Mouse (Mus musculus): ENCODE results near the gene Hoxa4. TPM values are rescaled to one million over a fixed set of nuclear protein-coding genes. Genes with fewer than 3 reads are reported as not detected.

The Hoxa4 gene
- polyA plus RNA-seq, 1 experiment from 2014 or later: 0.29 TPM

DNA sequence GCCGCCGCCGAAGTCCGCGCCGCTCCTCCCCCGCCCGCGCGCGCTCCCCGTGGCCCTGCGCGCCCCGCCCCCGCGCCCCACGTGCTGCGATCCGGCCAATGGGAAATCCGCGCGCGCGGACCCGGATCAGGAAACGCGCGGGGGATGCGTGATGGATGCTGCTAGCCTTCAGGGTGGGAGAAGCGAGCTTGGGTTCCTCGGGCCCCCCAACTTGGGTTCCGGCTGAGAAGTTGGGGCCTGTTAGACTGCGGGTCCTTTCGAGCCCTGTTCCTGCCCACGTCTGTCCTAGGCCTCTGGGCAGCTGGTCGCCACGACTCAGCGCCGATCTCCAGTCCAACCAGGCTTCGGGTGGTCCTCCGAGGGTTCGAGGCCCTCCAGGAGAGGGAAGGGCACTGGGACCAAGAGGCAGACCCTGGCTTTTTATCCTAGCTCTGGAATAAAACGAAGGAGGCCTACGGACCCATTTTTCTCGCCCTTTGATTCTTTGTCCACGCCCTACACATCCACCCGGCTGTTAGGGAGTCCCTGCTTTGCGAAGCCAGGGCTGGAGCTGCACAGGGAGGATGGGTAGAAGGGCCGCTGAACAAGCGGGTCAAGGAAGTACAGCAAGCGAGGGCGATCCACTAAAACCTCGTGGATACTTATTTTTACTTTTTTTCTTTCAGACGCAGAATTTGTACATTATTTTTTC, 452 bp upstream of the Hoxa4 start:
- Histone ChIP-seq H3K36me3 (no peaks in the 10 kb centered on the region), H3K9ac (no peak overlapping the region), H3K4me2 (replicated peaks) (peak overlapping the region; percentile 78), H3K9me3 (replicated peaks) (no peaks in the 10 kb centered on the region), H3K4me1 (peaks cover 13% of the 10 kb centered on the region), H3K4me3 (replicated peaks) (peak overlapping the region; percentile 47), H3K27ac (replicated peaks) (no peak overlapping the region), H3K27me3 (peaks cover 99% of the 10 kb centered on the region)
- ATAC-seq (ENCODE audit: insufficient number of reproducible peaks, low FRiP score, low TSS enrichment, low read depth): peak; percentile 65
- WGBS: 1% methylated on average over 39 of the region's 55 CpGs

DNA sequence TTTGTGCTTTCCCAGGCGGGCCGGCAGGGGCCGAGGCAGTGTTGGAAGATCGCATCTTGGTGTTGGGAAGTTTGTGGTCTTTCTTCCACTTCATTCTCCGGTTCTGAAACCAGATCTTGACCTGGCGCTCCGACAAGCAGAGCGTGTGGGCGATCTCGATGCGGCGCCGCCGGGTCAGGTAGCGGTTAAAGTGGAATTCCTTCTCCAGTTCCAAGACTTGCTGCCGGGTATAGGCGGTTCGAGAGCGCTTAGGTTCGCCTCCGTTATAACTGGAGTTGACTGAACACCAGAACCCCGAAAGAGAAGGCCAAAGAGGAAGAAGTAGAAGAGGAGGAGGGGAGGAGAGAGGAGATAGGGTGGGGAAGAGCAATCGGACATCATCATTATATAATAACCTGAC, 1.1 kb downstream of the Hoxa4 start:
- Histone ChIP-seq H3K27ac (replicated peaks) (no peak overlapping the region), H3K4me1 (peaks cover 13% of the 10 kb centered on the region), H3K4me3 (replicated peaks) (no peak overlapping the region), H3K9ac (no peak overlapping the region), H3K36me3 (no peaks in the 10 kb centered on the region), H3K27me3 (peaks cover 99% of the 10 kb centered on the region), H3K9me3 (replicated peaks) (no peaks in the 10 kb centered on the region), H3K4me2 (replicated peaks) (no peak overlapping the region)
- no peak for ATAC-seq (ENCODE audit: insufficient number of reproducible peaks, low FRiP score, low TSS enrichment, low read depth)
- WGBS: 2% methylated on average over 23 of the region's 23 CpGs

DNA sequence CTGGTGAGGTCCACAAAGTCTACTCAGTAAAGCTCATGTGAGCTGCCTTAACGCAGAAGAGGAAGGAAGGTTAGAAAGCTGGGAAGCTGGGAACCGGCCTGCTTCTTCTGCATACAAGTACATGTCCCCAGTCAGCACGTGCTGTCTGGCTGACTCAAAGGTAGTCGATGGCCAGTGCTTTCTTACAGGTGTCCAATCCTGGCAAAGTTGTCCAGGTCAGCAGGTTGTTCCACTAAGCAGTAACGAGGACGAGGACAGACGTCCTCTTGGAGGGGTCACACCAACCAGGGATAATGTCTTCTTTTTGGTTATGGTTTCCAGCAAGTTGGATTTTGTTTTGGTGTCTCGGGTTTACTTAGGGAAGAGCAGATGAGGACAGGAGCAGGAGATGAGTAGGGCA, 1.6 kb downstream of the Hoxa4 start:
- no peaks in the 10 kb centered on the region for H3K9me3 ChIP-seq (replicated peaks)
- WGBS: 8% methylated on average over 8 of the region's 8 CpGs
- peaks cover 13% of the 10 kb centered on the region for H3K4me1 ChIP-seq
- H3K27me3 ChIP-seq: peaks cover 99% of the 10 kb centered on the region
- ATAC-seq (ENCODE audit: insufficient number of reproducible peaks, low FRiP score, low TSS enrichment, low read depth): no peak
- no peak overlapping the region for H3K4me2 ChIP-seq (replicated peaks)
- H3K4me3 ChIP-seq (replicated peaks): no peak overlapping the region
- no peak overlapping the region for H3K27ac ChIP-seq (replicated peaks)
- no peaks in the 10 kb centered on the region for H3K36me3 ChIP-seq
- no peak overlapping the region for H3K9ac ChIP-seq

DNA sequence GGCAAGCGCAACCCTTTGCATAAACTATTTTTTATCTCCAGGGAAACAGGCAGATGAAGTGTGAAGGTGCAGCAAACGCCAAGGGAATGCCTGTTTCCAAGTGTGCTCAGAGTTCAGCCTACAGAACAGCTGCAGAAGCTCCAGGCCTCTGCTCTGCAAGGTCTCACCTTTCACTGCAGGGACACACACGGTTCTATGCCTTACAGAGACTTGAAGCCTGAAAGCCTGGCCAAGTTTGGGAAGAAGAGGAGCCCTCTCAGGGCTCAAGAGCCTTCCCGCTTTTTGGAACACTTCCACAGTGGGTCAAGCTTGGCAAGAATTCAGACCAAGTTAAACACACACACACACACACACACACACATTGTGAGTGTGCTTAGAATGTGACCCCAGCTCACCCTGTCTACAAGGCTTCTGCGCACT, 2.4 kb downstream of the Hoxa4 start:
- no peak for ATAC-seq (ENCODE audit: insufficient number of reproducible peaks, low FRiP score, low TSS enrichment, low read depth)
- 10% methylated on average over 5 of the region's 5 CpGs for WGBS
- no peak overlapping the region for H3K4me3 ChIP-seq (replicated peaks)
- H3K27ac ChIP-seq (replicated peaks): no peak overlapping the region
- no peak overlapping the region for H3K9ac ChIP-seq
- H3K4me1 ChIP-seq: peaks cover 13% of the 10 kb centered on the region
- no peaks in the 10 kb centered on the region for H3K36me3 ChIP-seq
- H3K4me2 ChIP-seq (replicated peaks): no peak overlapping the region
- H3K27me3 ChIP-seq: peaks cover 99% of the 10 kb centered on the region
- H3K9me3 ChIP-seq (replicated peaks): no peaks in the 10 kb centered on the region

DNA sequence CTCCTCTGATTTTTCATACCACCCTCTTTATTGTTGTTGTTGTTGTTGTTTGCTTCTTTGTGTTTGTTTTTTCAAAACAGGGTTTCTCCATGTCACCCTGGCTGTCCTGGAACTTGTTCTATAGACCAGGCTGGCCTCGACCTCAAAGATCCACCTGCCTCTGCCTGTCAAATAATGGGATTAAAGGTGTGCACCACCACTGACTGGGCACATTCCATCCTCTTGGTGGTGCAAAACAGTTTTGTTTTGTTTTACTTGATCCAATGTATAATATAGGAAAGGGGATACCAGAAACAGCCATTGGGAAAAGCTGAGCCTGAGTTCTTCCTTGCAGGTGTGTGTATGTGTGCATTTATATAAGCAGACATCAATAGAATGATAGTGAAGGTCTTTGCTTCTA, 5.1 kb downstream of the Hoxa4 start:
- Histone ChIP-seq H3K9ac (no peak overlapping the region), H3K4me1 (peaks cover 7% of the 10 kb centered on the region), H3K9me3 (replicated peaks) (no peaks in the 10 kb centered on the region), H3K27ac (replicated peaks) (no peak overlapping the region), H3K36me3 (no peaks in the 10 kb centered on the region), H3K4me2 (replicated peaks) (no peak overlapping the region), H3K4me3 (replicated peaks) (no peak overlapping the region), H3K27me3 (peaks cover 100% of the 10 kb centered on the region)
- no peak for ATAC-seq (ENCODE audit: insufficient number of reproducible peaks, low FRiP score, low TSS enrichment, low read depth)
- WGBS: 10% methylated on average over 1 of the region's 1 CpGs

DNA sequence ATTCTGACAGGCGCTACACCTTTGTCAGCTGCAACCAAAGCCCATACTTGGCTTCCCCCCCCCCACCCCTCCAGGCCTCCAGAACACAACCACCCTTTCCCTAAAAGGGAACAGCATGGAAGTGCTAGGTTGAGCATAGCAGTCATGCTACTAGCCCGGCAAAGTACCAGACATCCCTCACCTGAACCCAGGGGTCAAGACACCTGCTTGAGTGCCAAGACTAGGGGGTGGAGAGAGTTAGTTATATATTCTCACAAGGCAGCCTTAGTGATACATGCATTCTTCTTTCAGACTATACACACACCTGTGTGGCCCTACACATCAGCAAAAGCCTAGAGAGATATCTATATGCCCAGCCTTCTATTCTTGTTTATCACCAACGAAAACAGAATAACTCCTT, 5.7 kb downstream of the Hoxa4 start:
- peaks cover 100% of the 10 kb centered on the region for H3K27me3 ChIP-seq
- ATAC-seq (ENCODE audit: insufficient number of reproducible peaks, low FRiP score, low TSS enrichment, low read depth): no peak
- H3K4me2 ChIP-seq (replicated peaks): no peak overlapping the region
- 13% methylated on average over 3 of the region's 3 CpGs for whole genome bisulfite sequencing
- no peaks in the 10 kb centered on the region for H3K36me3 ChIP-seq
- peaks cover under 1% of the 10 kb centered on the region; the same call in 1 of the 2 replicates for H3K4me1 ChIP-seq
- no peak overlapping the region for H3K4me3 ChIP-seq (replicated peaks)
- H3K9me3 ChIP-seq (replicated peaks): no peaks in the 10 kb centered on the region
- no peak overlapping the region for H3K27ac ChIP-seq (replicated peaks)
- H3K9ac ChIP-seq: no peak overlapping the region

DNA sequence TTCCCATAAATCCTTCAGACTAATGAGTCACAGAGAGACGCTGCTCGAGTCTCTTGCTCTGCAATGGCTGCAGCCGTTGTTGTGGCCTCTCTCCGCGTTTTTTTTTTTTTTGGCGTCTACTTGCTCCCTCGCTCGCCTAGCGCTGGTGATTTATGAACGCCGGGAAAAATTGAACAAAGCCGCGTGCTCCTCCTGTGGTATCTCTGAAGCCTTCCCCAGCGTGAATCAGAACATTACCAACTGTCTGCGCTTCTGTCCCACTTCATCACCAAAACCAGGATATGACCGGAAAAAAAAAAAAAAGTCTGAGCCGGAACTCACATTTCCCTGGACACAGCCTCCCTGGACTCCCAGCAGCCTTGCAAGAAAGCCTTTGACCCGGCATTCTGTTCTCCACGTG, 6.3 kb downstream of the Hoxa4 start:
- H3K27ac ChIP-seq (replicated peaks): no peak overlapping the region
- WGBS: 2% methylated on average over 19 of the region's 19 CpGs
- H3K9me3 ChIP-seq (replicated peaks): no peaks in the 10 kb centered on the region
- peaks cover 100% of the 10 kb centered on the region for H3K27me3 ChIP-seq
- H3K4me3 ChIP-seq (replicated peaks): no peak overlapping the region
- no peaks in the 10 kb centered on the region for H3K4me1 ChIP-seq
- ATAC-seq (ENCODE audit: insufficient number of reproducible peaks, low FRiP score, low TSS enrichment, low read depth): no peak
- H3K36me3 ChIP-seq: no peaks in the 10 kb centered on the region
- H3K9ac ChIP-seq: no peak overlapping the region
- H3K4me2 ChIP-seq (replicated peaks): no peak overlapping the region

DNA sequence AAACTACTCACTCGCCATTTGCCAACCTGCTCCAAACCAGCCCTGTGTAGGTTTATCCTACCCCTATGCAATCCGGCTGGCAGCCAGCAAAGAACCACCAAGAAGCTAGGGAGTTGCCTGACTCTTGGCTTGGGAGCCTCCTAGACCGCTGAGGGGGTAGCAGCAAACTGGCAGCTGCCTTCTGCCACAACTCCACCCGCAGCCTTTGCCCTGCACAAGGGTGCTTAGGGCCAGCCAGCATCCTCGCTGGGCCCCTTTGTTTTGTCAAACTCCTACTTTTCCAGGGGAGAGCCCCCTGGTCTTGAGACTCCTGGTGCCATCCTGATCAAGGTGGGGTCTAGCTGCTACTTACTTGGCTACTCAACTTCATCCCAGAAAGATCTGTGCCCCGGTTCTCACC, 6.9 kb downstream of the Hoxa4 start:
- no peak overlapping the region for H3K27ac ChIP-seq (replicated peaks)
- no peaks in the 10 kb centered on the region for H3K36me3 ChIP-seq
- no peak overlapping the region for H3K4me3 ChIP-seq (replicated peaks)
- no peak overlapping the region for H3K4me2 ChIP-seq (replicated peaks)
- H3K9ac ChIP-seq: no peak overlapping the region
- 2% methylated on average over 6 of the region's 6 CpGs for WGBS
- ATAC-seq (ENCODE audit: insufficient number of reproducible peaks, low FRiP score, low TSS enrichment, low read depth): no peak
- no peaks in the 10 kb centered on the region for H3K4me1 ChIP-seq
- no peaks in the 10 kb centered on the region for H3K9me3 ChIP-seq (replicated peaks)
- peaks cover 100% of the 10 kb centered on the region for H3K27me3 ChIP-seq

DNA sequence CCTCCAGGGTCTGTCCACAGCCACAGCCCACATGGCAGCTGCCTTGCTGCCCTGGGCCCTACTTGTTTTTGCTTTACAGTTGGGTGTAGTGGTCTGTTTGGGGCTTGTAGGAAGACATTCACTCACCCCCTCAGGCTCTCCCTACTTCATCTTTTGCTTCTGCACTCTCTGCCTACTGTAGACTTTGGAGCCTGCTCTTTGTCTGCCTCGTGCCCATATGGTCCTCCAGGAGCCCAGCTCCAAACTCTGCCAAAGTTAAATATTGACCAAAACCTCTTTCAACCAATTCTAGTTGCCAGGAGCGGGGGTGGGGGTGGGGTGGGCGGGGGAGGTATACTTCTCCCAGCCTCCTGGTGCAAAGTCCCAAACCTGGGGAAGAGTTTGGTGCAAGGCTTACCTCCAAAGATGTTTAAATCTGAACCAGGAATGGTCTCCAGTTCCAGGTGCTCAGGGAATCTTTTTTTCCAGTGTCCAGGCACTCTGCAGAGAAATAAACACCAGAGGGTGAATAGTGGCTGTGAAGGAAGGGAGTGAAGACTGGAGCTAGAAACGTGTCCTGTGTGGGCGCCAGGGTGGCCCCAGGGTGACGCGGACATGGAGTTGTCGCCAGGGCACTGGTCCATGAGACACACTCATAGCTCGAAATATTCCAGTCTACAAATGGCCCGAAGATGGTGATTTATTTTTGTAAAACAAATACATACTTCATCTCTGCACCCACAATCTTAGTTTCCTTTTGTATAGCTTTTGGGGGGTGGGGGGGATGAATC, 8.1 kb downstream of the Hoxa4 start:
- no peak for ATAC-seq (ENCODE audit: insufficient number of reproducible peaks, low FRiP score, low TSS enrichment, low read depth)
- H3K27ac ChIP-seq (replicated peaks): no peak overlapping the region
- H3K4me1 ChIP-seq: no peaks in the 10 kb centered on the region
- H3K36me3 ChIP-seq: no peaks in the 10 kb centered on the region
- WGBS: 9% methylated on average over 10 of the region's 10 CpGs
- H3K9me3 ChIP-seq (replicated peaks): no peaks in the 10 kb centered on the region
- H3K27me3 ChIP-seq: peaks cover 100% of the 10 kb centered on the region
- no peak overlapping the region for H3K9ac ChIP-seq
- no peak overlapping the region for H3K4me2 ChIP-seq (replicated peaks)
- H3K4me3 ChIP-seq (replicated peaks): no peak overlapping the region

DNA sequence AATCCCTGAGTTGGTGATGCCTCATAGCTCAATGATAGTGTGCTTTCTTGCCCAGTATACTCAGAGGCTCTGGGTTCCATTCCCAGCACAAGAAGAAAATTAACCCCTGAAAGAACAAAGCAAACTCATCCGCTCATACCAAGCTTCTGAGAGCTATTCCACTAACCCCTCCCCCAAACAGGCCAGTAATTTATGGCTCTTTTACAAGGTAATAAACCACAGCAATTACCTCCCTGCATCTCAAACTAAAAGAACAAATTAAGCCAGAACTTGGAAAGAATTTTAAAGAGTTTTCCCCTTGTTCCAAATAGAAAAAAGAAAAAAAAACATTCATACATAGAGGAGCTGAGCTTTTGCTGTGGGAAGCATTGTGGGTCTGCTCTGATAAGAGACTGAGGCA, 8.8 kb downstream of the Hoxa4 start:
- 19% methylated on average over 1 of the region's 1 CpGs for WGBS
- Histone ChIP-seq H3K4me1 (no peaks in the 10 kb centered on the region), H3K36me3 (no peaks in the 10 kb centered on the region), H3K27me3 (peaks cover 100% of the 10 kb centered on the region), H3K9ac (no peak overlapping the region), H3K9me3 (replicated peaks) (no peaks in the 10 kb centered on the region), H3K4me2 (replicated peaks) (no peak overlapping the region), H3K27ac (replicated peaks) (no peak overlapping the region), H3K4me3 (replicated peaks) (no peak overlapping the region)
- ATAC-seq (ENCODE audit: insufficient number of reproducible peaks, low FRiP score, low TSS enrichment, low read depth): no peak

DNA sequence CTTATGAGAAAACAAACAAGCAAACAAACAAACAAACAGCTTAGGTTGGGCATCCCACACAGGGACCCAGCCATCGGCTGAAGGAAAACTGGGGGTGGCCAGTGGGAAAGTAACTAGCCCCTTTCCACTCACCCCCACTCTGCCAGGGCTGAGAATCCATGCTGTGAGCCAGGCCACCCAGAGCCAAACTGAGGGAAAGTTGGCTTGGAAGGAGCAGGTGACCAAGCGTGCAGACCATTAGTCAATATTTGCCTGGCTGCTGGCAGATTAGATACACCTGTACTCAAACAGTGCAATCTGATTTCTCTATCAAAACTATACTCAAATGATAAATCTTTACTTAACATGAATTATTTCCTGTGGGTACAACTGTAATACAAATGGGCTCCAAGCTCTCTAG, 9.5 kb downstream of the Hoxa4 start:
- no peak overlapping the region for H3K9ac ChIP-seq
- ATAC-seq (ENCODE audit: insufficient number of reproducible peaks, low FRiP score, low TSS enrichment, low read depth): no peak
- H3K36me3 ChIP-seq: no peaks in the 10 kb centered on the region
- H3K4me1 ChIP-seq: no peaks in the 10 kb centered on the region
- H3K27me3 ChIP-seq: peaks cover 100% of the 10 kb centered on the region
- no peak overlapping the region for H3K4me3 ChIP-seq (replicated peaks)
- WGBS: 19% methylated on average over 2 of the region's 2 CpGs
- H3K9me3 ChIP-seq (replicated peaks): no peaks in the 10 kb centered on the region
- no peak overlapping the region for H3K4me2 ChIP-seq (replicated peaks)
- H3K27ac ChIP-seq (replicated peaks): no peak overlapping the region

DNA sequence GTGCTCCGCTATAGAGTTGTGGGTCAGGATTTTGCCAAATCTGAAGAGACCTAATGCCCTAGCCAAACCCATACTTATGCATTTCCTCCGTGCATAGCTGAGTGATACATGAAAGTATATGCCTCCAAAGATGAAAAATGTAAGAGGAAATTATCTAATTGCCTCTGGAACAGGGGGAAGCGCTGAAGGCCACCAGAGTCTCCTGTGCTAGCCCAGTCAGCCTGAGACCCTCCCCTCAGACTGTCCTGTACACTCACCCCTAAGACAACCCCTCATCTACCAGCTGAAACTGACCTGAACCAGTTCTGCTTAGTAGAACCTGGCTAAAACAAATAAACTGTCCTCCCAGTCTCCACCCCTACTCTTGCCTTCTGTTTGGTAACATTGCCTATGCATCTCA, 10.8 kb downstream of the Hoxa4 start:
- H3K4me3 ChIP-seq (replicated peaks): no peak overlapping the region
- no peak for ATAC-seq (ENCODE audit: insufficient number of reproducible peaks, low FRiP score, low TSS enrichment, low read depth)

More for the DNA sequence above, 10.8 kb downstream of the Hoxa4 start:
- H3K27me3 ChIP-seq: peaks cover 100% of the 10 kb centered on the region
- no peaks in the 10 kb centered on the region for H3K4me1 ChIP-seq
- no peak overlapping the region for H3K27ac ChIP-seq (replicated peaks)
- no peak overlapping the region for H3K9ac ChIP-seq
- no peaks in the 10 kb centered on the region for H3K36me3 ChIP-seq
- no peaks in the 10 kb centered on the region for H3K9me3 ChIP-seq (replicated peaks)
- no peak overlapping the region for H3K4me2 ChIP-seq (replicated peaks)
- 8% methylated on average over 3 of the region's 3 CpGs for WGBS
